Mouse (Mus musculus) small intestine, adult 2 months (tissue): Measurements from ENCODE around the gene Rfesd.

Source experiments
- CTCF ChIP-seq: fragments of 200-500 bp; IDR thresholded peaks from 2 replicates; pipeline ENCODE4 v1.5.1; 2012; ENCODE audit warnings: low read depth, mild to moderate bottlenecking, control low read depth, inconsistent platforms, low read length, moderate library complexity, mixed read lengths; ENCODE audit not compliant: insufficient replicate concordance, insufficient read length; ENCODE audit errors: extremely low read depth
- POLR2A ChIP-seq: fragments of 200-500 bp; IDR thresholded peaks from 2 replicates; pipeline ENCODE4 v1.6.1; 2012; ENCODE audit warnings: low read depth, mild to moderate bottlenecking, control low read depth, inconsistent platforms, low read length, moderate library complexity

DNA sequence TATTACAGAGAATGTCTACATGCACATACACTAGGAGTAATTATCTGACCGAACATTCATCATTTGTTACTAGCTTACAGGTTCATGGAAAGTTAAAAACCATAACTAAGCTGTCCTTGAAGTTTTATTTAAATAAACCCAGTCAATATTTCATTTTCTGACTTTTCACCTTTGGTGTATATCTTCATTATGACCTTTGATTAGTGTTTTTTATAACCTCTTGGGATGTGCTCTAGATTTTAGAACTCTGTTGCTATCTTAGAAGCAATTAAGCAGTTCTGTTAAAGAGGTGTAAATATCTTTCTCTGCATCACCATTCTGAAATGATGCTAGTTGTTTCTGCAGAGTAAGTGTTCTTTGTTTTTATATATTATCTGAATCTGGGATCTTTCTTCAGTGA is 51.7 kb downstream of the Rfesd start, which contains the start of gene Spata9:
- TF ChIP-seq CTCF (no peak), POLR2A (no peak)
